Mouse (Mus musculus) hematopoietic stem cell, adult 5-6 weeks (primary cell): ENCODE results near the gene Cbfa2t3. TPM values are rescaled to one million over a fixed set of nuclear protein-coding genes. Genes with fewer than 3 reads are reported as not detected.
A peak's percentile ranks its signal among the peaks of the same experiment; 100 is the strongest.

Experiments
- ATAC-seq, 2 experiments: fragments of 125-278 bp in 1 of 2; replicated peaks in 1 of 2; 2 replicates each; pipeline ENCODE4 v1.8.0; 2016 to 2017; ENCODE audit warnings: inconsistent platforms in 2 of 2, mild to moderate bottlenecking in 2 of 2, moderate number of reproducible peaks in 2 of 2, low read depth in 1 of 2, moderate TSS enrichment in 1 of 2; ENCODE audit not compliant: low FRiP score in 2 of 2, poor library complexity in 2 of 2, severe bottlenecking in 2 of 2, insufficient read depth in 1 of 2, low TSS enrichment in 1 of 2
- total RNA-seq: library from RNA; stranded (forward); fragments of 172-1452, 232-1000 nt; gene quantifications from 2 replicates; pipeline ENCODE4 v1.2.3, GENCODE M21; 2017

Gene Cbfa2t3
- total RNA-seq, 1 experiment from 2014 or later: 20.5 TPM

DNA sequence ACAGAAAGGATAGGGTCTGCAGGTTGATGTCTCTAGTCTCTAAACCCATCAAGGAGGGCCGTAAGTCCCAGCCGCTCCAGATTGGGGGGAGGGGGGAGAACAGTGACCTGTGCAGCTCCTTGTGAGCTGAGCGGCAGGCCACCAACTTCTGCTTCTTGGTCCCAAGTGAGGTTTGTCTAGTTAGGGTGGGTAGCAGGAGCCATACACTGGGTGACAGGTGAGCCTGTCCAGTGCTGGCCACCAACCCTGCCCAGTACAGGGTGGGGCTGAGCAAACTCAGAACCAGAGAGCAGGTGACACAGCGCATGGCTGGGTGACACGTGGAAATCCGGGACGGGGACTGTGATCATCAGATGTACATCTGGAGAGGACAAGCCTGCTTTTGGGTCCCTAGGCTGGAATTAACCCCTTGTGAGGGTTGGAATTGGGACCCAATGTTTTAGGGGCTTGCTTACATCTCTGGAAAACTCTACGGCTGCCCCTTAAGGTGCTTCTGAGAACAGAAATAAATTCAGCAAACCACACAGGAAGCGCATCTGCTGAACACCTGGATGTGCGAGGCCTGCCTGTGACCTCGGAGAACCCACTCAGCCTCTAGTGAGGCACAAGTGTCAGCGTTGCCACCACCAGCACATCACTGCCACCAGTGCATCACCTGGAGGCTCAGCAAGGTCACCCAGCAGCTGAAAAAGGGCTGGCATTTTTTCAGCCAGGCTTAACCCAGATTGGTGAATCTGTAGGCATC lies 2.7 kb upstream of the Cbfa2t3 start:
- no peak for ATAC-seq

DNA sequence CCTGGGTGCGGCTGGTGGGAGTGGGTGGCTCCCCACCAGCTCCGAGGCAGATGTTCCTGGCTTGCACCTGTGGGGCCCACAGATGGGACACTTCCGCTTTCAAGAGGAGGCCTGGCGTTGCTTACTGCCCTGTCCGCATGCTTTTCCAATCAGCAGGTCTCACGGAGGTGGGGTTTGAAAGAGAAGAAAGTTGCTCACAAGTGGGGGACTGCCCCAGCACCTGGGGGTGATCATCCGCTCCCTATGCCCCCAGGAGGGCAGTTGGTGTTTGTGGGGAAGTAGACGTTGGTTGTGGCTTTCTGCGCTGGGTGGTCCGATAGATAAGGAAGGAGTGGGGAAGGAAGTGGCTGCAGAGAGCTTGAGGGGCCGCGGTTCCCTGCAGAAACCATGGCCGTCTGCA lies 1.7 kb upstream of the Cbfa2t3 start:
- peak; percentile 52 to 64 for ATAC-seq

DNA sequence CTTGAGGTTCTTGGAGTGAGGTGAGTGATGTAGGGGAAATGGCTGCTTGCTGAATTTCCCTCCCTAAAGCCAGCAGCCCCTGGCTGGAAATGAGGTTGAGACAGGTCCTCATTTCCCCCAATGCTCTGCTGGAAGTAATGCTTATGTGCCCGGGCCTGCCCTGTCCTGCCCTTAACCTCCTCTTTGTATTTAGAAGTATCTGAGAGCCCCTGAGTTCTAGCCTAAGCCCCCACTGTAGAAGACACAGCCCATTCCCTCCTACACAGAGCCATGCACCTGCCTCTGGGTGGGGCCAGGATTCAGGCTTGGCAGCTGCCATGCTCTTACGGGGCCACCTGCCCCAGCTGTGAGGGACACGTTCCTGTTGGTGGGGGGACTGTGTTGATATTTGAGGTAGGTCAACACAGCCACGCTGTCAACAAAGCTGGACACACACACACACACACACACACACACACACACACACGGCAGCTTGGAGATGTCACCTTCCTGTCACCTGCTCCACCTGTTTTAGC lies 598 bp downstream of the Cbfa2t3 start:
- ATAC-seq: no peak

DNA sequence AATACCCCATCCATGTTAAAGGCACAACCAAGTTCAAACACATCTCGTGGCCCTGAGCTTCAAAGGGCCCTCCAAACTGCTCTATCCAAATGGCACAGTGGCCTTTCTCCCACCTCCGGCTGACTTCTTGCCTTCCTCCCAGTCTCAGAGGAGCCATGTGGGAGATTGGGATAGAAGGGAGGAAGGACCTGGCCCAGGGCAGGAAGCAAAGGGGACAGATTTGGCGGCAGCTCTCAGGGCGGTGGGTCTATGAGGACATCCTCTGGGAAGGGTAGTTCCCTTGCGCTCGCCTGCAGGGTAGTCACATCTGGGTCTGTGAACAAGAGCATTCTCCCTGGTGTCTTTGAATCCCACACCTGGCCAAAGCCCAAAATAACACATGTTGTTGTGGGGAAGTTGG lies 1.3 kb downstream of the Cbfa2t3 start:
- no peak for ATAC-seq

DNA sequence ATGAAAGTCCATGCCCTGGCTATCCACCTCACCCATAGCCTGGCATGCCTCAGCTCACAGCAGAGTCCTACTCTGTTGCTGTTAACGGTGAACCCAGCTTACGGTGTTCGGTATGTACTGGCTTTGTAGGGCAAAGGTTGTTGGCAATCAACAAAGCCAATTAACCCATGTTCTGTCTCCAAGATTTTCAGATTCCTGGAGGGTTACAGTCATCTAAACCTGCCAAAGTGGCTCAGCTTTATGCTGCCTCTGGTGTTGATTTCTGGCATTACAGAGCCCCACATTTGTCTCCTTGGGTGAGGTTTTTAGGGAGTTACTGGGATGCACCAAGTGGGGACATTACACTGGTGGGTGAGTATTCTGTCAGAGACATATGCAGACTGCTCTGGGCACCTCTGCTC lies 1.7 kb downstream of the Cbfa2t3 start:
- ATAC-seq: no peak

DNA sequence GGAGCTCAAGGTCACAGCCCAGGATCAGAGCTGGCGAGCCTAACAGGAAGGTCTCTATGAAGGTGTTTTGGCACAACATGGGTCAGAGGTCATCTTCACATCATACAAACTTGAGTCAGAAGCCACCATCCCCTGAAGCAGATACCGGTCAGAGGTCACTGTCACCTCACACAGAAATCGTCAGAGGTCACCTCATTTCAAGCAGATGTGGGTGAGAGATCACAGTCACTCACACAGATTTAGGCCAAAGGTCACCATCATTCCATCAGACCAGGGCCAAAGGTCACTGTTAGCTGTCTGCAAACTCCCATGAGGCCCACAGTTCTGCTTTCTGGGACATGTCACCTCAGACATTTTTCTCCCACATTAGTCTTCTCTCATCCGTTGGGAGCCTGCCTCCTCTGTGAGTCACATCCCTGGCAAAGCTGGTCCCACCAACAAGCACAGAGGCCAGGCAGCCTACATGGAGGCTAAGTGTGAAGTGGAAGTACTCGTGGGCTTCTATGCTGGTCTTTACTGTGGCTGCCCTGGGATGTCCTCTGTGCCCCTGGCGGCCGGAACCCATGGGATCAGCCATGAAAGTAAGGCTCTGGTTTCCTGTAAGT lies 3.4 kb downstream of the Cbfa2t3 start:
- no peak for ATAC-seq

DNA sequence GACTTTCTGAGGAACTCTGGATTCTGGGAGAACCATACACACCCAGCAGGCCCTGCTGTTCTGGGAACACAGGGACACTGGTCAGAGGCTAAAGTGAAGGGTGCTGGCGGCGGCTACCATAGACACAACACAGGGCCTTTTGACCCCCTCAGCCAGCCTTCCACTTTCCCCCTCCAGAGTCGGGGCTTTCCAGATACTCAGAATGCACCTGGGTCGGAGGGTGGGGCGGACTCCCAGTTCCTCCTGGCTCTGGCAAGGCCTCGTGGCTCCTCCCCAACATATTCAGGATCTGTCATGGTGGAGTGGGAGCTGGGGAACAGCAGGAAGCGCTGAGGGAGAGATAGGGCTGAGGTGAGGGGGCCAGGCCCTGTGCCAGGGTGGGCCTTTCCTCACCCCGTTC lies 6.8 kb downstream of the Cbfa2t3 start:
- ATAC-seq: no peak

DNA sequence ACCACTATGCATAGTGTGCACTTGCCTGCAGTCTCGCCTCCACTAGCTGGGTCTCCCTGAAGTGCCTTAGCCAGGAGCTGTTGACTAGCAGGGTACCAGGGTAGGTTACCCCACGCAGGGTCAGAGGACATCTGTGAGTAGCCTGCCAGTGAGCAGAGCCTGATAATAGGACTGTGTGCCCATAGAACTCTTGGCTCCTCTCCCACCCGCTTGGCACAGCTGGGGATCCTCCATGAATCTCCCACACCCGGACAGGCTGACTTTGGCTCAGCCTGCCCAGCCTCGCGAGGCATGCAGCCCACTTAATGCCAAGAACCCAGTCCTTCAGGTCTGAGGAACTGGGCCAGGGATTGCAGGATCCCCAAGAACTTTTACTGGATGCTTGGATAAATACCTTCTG lies 7.9 kb downstream of the Cbfa2t3 start:
- ATAC-seq: no peak

DNA sequence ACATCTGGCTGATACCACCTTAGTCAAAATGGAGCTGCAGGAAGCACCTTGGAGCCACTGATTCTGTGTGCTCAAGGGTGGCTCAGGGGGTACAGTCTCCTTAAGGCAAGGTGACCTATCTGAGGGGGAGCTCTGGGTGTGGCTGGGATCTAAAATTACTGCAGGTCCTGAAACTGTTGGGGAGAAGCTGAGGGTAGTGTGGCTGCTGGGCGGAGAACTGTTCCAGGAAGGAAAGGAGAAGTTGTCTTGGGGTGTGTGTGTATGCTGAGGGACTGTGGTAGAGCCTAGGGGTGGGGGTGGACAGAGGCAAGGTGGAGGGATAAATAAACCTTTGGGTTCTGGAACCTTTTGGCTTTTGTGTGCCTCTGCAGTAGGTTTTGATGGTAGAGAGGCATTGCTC lies 9.6 kb downstream of the Cbfa2t3 start:
- peak in 1 of 2 experiments; percentile 44; a peak in 1 of 4 replicates for ATAC-seq

DNA sequence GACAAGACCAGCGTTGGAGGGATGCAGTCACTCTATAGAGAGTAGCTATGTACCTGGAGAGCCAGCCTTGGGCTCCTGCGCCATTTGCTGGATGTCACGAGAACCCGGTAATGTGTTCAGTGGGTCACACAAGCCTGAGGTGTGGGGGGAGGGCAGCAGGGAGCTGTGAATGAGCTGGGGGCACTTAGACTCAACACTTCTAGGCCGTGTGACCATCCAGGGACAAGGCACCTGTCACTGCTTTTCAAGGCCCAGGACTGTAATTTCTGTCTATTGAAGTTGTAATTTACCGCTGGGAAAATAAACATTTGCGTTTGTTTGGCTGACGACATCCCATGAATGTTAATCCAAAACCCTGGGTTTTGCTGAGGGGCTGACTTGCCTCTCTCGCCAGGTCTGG lies 12.0 kb downstream of the Cbfa2t3 start:
- ATAC-seq: no peak

DNA sequence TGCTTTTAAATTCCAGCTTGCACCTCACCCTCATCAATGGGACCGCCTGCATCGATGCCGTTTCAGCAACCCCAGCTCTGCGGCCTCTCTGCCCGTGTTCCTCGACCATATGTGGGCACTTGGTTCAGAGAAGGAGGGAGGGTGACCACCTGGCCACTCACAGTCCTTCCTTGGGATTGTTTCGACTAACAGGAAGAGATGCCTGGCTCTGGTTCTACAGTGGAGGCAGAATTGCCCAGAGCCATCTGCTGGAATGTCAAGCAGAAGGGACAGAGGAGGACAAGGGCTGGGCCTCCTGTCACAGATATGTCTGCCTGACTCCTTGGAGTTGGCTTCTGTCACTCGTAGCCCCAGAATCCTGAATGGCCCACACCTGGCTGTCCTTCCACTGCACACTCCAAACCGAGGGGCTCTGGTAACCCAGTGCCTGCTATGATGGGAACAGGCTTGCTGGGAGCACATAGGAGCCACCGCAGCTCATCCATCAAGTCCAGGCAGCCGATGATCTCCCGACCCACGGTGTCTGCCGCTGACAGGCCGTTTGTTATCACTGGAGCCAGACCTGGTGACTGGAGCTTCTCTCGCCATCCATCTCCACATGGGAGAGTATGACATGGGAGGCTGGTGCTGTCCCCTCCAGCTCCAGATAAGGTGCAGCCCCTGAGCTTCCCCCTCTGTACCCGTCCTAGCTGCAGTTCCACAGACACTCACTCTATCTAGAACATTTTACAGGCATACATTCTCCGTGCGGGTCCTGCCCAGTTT lies 13.6 kb downstream of the Cbfa2t3 start:
- ATAC-seq: peak; percentile 11 to 12; a peak in 1 of 4 replicates

DNA sequence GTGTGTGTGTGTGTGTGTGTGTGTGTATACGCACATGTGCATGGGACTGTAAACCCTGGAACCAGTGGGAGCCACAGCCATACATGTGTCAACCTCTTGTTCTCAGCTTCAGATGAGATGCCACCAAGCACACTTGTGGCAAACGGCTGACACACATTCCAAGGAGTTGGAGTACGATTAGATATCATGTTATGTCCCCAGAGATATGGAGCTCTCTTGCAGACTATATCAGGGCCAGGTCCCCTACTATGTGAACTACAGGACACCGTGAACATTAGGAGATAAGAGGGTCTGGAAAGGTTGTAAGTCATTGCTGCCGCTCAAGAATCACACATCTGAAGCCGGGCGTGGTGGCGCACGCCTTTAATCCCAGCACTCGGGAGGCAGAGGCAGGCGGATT lies 16.1 kb downstream of the Cbfa2t3 start:
- no peak for ATAC-seq

DNA sequence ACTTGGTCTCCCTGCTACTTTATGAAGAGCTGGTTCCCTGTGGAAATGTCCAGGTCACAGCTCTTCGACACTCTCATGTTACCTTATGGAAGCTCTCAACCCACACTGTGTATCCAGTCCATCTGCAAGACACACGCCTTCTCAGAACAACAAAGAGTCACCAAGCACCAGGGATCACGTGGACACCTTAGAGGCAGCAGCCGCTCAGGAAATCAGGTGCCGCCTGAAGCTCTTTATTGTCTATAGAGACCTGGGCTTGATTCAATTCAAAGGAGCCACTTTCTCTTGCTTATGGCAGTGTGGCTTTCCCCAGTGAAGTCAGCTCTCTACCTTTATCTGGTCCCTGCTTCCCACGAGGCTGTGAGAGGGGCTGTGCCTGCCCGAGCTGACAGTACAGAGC lies 18.7 kb downstream of the Cbfa2t3 start:
- no peak for ATAC-seq

DNA sequence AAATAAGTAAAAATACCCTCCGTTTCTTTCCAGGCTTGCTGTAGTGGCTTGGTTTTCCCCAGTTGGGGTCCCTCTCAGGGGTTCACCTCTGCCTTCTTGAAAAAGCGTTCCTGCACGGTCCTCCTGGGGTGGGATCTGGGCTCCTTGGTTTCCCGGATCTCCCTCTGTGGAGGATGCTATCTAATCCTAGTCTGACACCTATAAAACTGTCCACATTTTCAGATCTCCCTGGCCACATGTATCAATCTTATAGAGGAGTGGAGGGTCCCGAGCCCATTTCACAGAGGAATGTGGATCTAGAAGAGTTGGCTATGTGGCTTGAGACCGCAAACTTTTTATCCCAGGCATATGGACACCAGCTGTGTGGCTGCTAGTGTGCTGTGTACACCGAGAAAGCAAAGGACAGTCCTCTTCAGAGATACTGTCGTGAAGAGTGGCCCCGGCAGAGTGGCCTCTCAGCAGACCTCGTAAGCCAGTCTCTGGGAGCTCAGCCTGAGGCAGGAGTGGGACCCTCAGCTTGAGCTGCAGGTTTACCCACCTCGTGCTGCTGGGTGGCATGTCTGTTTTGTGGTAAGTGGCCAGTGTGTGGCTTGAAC lies 19.5 kb downstream of the Cbfa2t3 start:
- ATAC-seq: no peak

DNA sequence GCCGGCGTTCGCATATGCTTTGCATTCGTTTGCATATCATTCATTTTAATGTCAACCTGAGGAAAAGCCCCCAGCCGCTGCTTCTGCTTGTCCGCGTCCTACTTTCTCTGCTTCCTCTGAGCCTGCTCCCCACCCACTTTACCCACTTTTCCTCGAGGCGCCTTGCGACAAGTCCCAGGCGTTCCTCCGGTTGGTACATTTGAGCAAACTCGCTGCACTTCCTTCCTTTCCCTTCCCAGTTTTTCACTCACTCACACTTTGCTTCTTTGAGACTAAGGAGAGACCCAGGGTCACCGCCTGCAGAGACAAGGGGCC lies 20.1 kb downstream of the Cbfa2t3 start:
- ATAC-seq: no peak

DNA sequence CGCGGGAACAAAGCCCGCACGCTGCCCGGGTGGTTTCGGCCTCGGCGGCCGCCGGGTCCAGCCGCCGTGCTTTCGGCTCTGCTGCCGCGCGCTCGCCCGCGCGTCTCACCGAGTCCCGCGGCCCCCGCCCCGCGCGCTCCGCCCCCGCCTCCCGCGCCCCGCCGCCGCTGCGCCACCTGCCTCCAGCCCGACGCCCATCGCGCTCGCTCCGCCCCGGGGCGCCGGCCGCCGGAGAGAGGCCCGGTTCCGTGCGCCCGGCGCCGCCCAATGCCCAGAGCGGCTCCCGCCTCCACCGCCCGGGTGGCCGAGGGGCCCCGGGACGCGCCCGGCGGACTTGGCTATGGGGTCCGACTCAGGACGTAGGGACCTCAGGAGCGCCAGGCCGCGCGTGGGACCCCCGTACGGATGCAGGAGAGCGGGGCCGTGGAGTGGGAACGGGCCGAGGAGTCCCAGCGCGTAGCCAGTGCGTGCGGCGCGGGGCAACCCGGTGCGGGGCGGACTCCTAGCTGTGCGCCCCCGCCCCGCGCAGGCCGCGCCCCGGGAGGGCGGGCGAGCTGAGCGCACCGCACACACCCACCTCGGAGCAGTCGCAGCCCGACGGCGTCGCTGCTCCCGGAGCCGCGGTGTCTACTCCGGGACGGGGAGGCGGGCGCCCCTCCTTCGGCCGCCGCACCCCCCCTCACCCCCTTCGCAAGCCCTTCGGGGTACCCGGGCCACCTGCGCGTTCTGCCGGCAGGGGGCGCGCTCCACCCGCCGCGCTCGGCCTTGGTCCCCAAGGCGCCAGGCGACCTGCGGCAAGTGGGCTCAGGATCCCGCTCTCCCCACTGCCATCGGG lies 20.6 kb downstream of the Cbfa2t3 start:
- ATAC-seq: peak in 1 of 2 experiments; percentile 6; a peak in 1 of 4 replicates

DNA sequence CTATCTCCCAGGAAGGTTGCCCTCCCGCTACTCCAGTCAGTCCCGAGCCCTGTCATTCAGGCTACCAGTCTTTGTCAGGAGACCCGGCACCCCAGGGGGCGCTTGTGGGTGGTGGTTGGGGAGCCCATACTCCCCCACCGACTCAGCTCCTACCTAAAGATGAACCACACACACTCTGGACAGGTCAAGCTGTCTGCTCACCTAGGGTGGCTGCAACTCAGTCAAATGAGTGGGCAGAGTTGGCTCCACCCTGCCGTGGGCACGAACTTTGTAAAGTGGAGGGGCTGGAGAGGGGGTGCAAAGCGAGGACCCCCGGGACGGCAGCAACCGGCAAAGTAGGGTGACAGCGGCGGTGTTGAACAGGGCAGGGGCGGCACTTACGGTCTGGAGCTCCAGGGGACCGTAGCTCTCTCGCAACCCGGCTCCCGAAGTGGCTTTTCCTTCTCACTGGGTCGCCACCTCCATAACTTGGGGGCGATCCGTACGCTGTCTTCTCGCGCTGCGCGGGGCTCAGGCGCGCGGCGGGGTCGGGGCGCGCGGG lies 21.4 kb downstream of the Cbfa2t3 start:
- ATAC-seq: no peak
